Mouse (Mus musculus): ENCODE measurements at regions not wholly inside any gene's neighbourhood (a gene's known extent, or its start where the extent isn't known, plus 50 kb on each side); places are given as distances from the start of the nearest gene placed in this dataset.

- no peak for DNase-seq
Measured at GRCm38 (mm10) chr8:29460119-29460518, 2012.6 kb downstream of the Poteg start.

DNA sequence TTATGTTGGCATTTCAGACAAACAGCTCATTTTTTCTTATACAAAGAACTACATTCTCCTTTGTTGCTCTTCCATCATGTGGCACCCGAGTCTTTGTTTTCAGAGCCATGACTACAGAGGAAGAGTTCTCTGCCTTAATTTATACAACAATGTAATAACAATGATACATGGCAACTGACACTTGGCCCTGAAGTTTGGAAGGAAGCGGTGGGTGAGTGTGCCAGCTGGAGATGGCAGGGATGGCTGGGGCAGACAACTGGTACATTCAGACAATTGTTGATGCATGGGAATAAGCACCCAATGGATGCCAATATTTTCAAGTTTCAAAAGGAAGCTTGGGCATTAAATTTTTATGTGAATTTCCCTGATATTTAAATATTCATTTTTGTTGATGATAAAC, 2045.5 kb downstream of the Poteg start:
- DNase-seq: peak; percentile 25 to 27

- DNase-seq: no peak
Measured at GRCm38 (mm10) chr8:29527327-29527726, 2079.9 kb downstream of the Poteg start.

GRCm38 (mm10) chr8:29531565-29531964, 2084.1 kb downstream of the Poteg start:
- no peak for DNase-seq

DNA sequence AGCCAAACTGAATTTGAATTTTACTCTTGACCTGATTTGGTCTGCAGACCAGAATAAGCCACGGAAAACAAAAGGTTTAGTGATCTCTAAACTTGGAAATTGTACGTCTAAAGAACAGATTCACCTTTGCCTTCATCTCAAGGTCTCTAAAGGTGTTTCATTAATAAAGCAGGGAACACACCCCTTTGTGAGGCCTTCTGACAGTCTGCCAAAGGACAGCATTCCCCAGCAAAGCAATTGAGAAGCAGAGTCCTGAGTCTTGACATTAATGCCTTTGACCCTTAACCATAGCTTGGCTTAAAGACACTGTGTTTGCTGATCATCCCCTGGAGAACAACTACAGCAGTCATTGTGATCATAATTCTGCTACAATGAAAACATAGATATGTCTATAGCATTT, 2090.5 kb downstream of the Poteg start:
- no peak for DNase-seq

GRCm38 (mm10) chr8:29539856-29540255, 2092.4 kb downstream of the Poteg start:
- DNase-seq: peak; percentile 18 to 57

DNA sequence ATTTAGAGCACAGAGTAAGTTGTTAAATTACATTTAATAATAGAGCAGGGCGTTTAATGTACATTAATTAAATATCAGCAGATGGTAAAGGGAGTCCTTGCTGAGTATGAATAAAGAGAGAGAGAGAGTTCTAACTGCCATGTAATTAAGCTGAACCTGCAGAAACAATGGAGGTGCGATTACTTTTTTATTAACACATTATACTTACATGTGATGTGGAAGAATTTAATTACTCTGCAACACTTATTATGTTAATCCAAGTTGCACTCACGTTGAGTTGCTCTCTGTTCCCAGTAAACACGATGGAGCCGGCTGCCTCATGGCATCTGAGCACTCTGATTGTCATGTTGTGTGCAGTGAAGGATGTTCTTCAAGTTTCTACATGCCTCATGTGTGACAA, 2096.7 kb downstream of the Poteg start:
- DNase-seq: no peak

- peak; percentile 81 to 84 for DNase-seq
Measured at GRCm38 (mm10) chr8:29585671-29586070, 2138.2 kb downstream of the Poteg start.

DNA sequence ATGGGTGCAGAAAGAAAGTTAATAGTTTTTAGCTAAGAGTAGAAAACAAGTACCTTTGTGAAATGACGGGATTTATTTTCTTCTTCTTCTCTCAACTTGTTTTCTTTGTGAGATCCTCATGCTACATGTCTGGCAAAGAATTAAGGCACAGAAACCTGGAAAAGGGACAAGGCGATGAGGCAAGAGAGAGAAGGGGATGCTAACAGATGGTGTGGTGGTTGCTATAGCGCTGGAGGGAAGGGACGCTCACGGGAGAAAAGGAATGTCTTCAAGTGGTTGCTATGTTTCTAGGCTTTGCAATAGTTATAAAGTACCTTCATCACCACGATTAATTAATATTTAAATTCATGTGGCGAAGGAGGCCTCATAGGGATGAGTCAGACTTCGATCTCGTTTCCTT, 2146.7 kb downstream of the Poteg start:
- DNase-seq: peak; percentile 54 to 57

DNA sequence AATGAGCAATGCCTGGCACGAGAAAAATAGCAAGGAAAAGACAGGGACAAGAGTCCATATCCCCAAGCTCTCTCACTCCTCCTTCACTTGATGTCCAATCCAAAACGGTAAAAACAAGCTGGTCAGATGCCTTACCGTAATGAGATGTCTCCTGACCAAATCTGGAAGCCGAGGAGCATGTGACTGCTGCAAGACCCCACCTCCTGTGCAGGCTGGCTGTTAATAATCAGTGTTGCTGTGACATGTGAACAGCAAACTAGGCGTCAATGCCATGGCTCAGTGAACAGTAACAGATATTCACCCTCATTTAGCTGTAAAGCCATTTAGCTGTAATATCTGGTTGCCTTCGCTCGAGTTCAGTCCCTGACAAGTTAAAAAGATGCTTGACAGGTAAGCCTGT, 2166.6 kb downstream of the Poteg start:
- DNase-seq: no peak

DNA sequence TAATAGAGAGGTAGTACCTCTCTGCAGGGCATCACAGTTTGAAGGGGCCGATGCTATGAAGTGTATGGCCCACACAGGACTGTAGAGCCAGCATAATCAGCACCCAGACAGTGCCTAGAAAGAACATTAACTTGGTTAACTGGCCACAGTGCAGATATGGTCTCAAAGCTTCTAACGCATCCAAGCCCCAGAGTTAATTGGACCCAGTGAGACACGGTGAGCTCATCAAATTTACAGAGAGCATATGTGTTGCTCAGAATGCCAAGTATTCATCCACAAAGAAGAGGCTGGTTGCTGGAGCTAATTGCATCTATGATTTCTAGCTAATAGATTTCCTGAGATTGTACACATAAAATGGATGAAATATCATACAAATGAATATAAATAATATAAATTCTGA, 2214.1 kb downstream of the Poteg start:
- peak in 1 of 2 experiments; percentile 3 for DNase-seq

- no peak for DNase-seq
Measured at GRCm38 (mm10) chr8:29675870-29676269, 2228.4 kb downstream of the Poteg start.

- DNase-seq: no peak
Measured at GRCm38 (mm10) chr8:29683340-29683739, 2235.9 kb downstream of the Poteg start.

- DNase-seq: no peak
Measured at GRCm38 (mm10) chr8:29686594-29686993, 2239.1 kb downstream of the Poteg start.

DNA sequence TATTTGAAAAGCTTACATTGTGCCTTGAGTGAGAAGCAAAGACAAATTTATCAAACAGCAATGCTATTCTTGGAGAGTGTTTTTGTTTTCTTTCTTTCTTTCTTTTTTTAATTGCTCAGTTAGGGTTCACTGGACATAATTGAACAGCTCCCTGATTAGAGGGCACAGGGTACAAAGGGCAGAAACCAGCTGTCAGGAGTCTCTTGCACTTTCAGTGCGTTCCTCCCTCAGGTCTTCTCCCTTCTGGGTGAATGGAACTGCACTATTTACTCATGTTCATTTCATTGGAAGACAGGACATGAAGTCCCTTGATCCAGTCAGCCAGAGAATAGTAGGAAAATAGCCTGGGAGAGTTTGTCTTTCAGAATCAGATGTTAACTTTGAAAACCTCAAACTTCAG, 2248.2 kb downstream of the Poteg start:
- no peak for DNase-seq

All from cerebellum, postnatal 10 days (tissue).